Mouse (Mus musculus) embryonic facial prominence, embryonic 11.5 days (tissue): Measurements from ENCODE around the gene Stxbp5. TPM values are rescaled to one million over a fixed set of nuclear protein-coding genes. Genes with fewer than 3 reads are reported as not detected.

ENCODE experiments used
- ATAC-seq: fragments of 200-750 bp; cut with Nextera tagmentation; replicated peaks from 2 replicates; pipeline ENCODE4 v1.8.0; 2017; ENCODE audit warnings: low read depth; ENCODE audit not compliant: insufficient number of reproducible peaks, low FRiP score, low TSS enrichment
- DNase-seq: peaks from one replicate; pipeline ENCODE4 v3.0.0-alpha.2; 2015; ENCODE audit warnings: low spot score
- H3K27ac ChIP-seq: fragments of 300-500 bp; sonication (generic); replicated peaks from 2 replicates; pipeline ENCODE4 v1.5.1; 2014; ENCODE audit warnings: mild to moderate bottlenecking, low read depth, low read length, control low read depth
- H3K27me3 ChIP-seq: fragments of 300-500 bp; sonication (generic); 2 replicates; pipeline ENCODE4 v1.6.1; 2014; ENCODE audit warnings: mild to moderate bottlenecking, low read length, moderate library complexity, mixed read lengths; ENCODE audit not compliant: control insufficient read depth, insufficient read depth
- H3K36me3 ChIP-seq: fragments of 300-500 bp; sonication (generic); replicated peaks from 2 replicates; pipeline ENCODE4 v1.6.1; 2014; ENCODE audit warnings: low read depth, mild to moderate bottlenecking, low read length, moderate library complexity, mixed read lengths; ENCODE audit not compliant: control insufficient read depth, insufficient read depth
- H3K4me1 ChIP-seq: fragments of 300-500 bp; sonication (generic); 2 replicates; pipeline ENCODE4 v1.6.1; 2014; ENCODE audit warnings: low read length, mixed read lengths; ENCODE audit not compliant: control insufficient read depth, insufficient read depth
- H3K4me2 ChIP-seq: fragments of 300-500 bp; sonication (generic); 2 replicates; pipeline ENCODE4 v1.6.1; 2014; ENCODE audit warnings: low read depth, mild to moderate bottlenecking, control low read depth, low read length, moderate library complexity
- H3K4me3 ChIP-seq: fragments of 300-500 bp; sonication (generic); 2 replicates; pipeline ENCODE4 v1.5.1; 2014; ENCODE audit warnings: low read depth, low read length, control low read depth
- H3K9ac ChIP-seq: fragments of 300-500 bp; sonication (generic); replicated peaks from 2 replicates; pipeline ENCODE4 v1.6.1; 2014; ENCODE audit warnings: mild to moderate bottlenecking, control low read depth, low read length
- H3K9me3 ChIP-seq: fragments of 300-500 bp; sonication (generic); replicated peaks from 2 replicates; pipeline ENCODE4 v1.6.1; 2016; ENCODE audit warnings: mild to moderate bottlenecking, low read length, inconsistent platforms, mixed read lengths; ENCODE audit not compliant: control insufficient read depth
- WGBS: fragments of 180-500 bp; shearing (Covaris S2); extraction: QIAGEN DNeasy Blood & Tissue Kit; methylation state at CpG from one replicate; pipeline ENCODE4 v1.1.7; 2014; 5-methylcytosine and 5-hydroxymethylcytosine counted together
- polyA plus RNA-seq: library from polyadenylated mRNA; unstranded; fragments of >200 nt; fragmentation: Nextera tagmentation; extraction: Ambion mirVana; gene quantifications from 2 replicates; pipeline ENCODE4 v1.2.1, GENCODE M21; 2014

Gene Stxbp5
- polyA plus RNA-seq, 1 experiment from 2014 or later: 4.1 TPM

- Histone ChIP-seq H3K4me2 (no peak overlapping the region), H3K9ac (no peak overlapping the region), H3K36me3 (no peaks in the 10 kb centered on the region), H3K4me3 (no peak overlapping the region), H3K27me3 (no peaks in the 10 kb centered on the region), H3K9me3 (no peaks in the 10 kb centered on the region), H3K27ac (no peak overlapping the region), H3K4me1 (no peaks in the 10 kb centered on the region)
- ATAC-seq (no peak), DNase-seq (no peak)
- WGBS: 93% methylated on average over 2 of the region's 2 CpGs
Measured at GRCm38 (mm10) chr10:9807596-9807995, 93.3 kb downstream of the Stxbp5 start.

DNA sequence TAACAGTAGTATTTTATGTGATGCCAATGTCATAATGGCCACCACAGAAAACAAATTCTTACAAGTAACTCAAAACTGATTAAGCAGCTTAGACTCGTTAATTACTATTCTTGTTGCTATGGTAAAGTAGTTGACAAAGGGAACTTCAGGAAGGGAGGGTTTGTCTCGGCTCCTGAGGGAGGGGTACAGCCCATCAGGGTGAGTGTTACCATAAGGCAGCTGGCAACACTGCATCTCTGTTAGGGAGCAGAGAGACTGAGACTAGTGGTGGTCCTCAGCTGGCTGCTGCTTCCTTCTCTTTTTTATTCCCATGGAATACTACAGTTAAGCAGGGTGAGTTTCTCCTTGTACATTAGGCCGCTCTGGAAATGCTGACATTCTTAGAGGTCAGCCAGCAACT, 95.5 kb downstream of the Stxbp5 start:
- H3K27ac ChIP-seq: no peak overlapping the region
- no peak overlapping the region for H3K4me3 ChIP-seq
- DNase-seq (no peak), ATAC-seq (no peak)
- WGBS: 57% methylated on average over 3 of the region's 3 CpGs
- H3K9ac ChIP-seq: no peak overlapping the region
- no peak overlapping the region for H3K4me2 ChIP-seq
- H3K4me1 ChIP-seq: no peaks in the 10 kb centered on the region
- no peaks in the 10 kb centered on the region for H3K36me3 ChIP-seq
- H3K9me3 ChIP-seq: no peaks in the 10 kb centered on the region
- H3K27me3 ChIP-seq: no peaks in the 10 kb centered on the region

DNA sequence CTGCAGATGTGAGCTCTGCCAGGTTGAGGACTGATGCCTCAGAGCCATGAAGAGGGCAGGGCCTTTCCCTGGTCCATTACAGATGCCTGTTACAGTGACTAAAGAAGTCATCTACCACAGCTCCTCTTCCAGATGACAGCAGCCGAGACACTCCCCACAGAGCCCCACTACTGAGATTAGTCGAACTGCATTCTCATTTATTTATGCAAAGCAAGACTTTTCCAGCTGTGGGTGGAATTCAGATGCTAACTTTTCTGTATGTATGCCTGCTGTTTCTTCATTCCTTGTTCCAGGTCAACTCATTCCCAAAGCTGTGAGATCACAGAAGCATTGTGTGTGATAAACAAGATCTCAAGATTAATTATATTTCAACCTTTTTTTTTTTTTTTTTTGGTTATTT, 97.8 kb downstream of the Stxbp5 start:
- Histone ChIP-seq H3K4me2 (no peak overlapping the region), H3K9me3 (no peaks in the 10 kb centered on the region), H3K9ac (no peak overlapping the region), H3K36me3 (no peaks in the 10 kb centered on the region), H3K27ac (no peak overlapping the region), H3K4me3 (no peak overlapping the region), H3K27me3 (no peaks in the 10 kb centered on the region), H3K4me1 (no peaks in the 10 kb centered on the region)
- WGBS: 70% methylated on average over 2 of the region's 2 CpGs
- ATAC-seq (no peak), DNase-seq (no peak)

DNA sequence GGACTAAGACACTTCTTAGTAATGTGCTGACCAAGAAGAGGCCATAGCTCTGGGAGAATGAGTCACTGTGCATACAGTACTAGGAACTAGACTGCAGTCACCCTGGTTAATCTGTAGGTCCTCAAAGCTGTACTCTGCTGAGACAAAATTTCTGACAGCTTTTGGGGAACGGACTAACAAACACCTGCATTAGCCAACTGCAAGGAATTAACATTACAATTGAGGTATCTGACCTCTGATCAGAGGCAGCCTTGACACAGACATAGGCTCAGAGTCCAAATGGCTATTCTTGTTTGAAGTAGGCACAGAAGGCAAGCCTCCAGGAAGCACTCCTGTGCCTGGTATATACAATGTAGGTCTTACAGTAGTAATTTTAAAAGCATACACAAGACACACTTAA, 99.3 kb downstream of the Stxbp5 start:
- no peak overlapping the region for H3K4me3 ChIP-seq
- H3K9ac ChIP-seq: no peak overlapping the region
- H3K27me3 ChIP-seq: no peaks in the 10 kb centered on the region
- no peak overlapping the region for H3K27ac ChIP-seq
- H3K36me3 ChIP-seq: no peaks in the 10 kb centered on the region; the same call in 1 of the 2 replicates
- H3K4me1 ChIP-seq: no peaks in the 10 kb centered on the region
- no peak overlapping the region for H3K4me2 ChIP-seq
- 61% methylated on average over 1 of the region's 1 CpGs for WGBS
- no peak for DNase-seq
- H3K9me3 ChIP-seq: no peaks in the 10 kb centered on the region
- no peak for ATAC-seq

GRCm38 (mm10) chr10:9799085-9799484, 101.8 kb downstream of the Stxbp5 start:
- 80% methylated on average over 1 of the region's 1 CpGs for WGBS
- Histone ChIP-seq H3K27ac (no peak overlapping the region), H3K4me1 (no peaks in the 10 kb centered on the region), H3K9ac (no peak overlapping the region), H3K27me3 (no peaks in the 10 kb centered on the region), H3K4me2 (no peak overlapping the region), H3K4me3 (no peak overlapping the region), H3K9me3 (no peaks in the 10 kb centered on the region), H3K36me3 (no peaks in the 10 kb centered on the region; the same call in 1 of the 2 replicates)
- ATAC-seq (no peak), DNase-seq (no peak)

DNA sequence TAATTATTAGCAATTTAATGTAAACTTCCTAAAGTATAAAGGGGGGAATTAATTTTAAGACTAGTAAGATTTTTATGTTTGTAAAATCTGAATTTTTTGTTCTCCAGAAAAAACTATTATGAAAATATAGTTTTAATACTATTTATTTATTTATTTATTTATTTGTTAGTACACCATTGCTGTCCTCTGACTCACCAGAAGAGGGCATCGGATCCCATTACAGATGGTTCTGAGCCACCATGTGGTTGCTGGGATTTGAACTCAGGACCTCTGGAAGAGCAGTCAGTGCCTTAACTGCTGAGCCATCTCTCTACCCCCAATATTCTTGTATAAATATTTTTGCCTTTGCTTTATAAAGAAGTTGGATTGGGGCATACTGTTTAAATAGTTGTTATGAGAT, 104.5 kb downstream of the Stxbp5 start:
- Histone ChIP-seq H3K27ac (no peak overlapping the region), H3K4me3 (no peak overlapping the region), H3K9me3 (no peaks in the 10 kb centered on the region), H3K9ac (no peak overlapping the region), H3K36me3 (no peaks in the 10 kb centered on the region; the same call in 1 of the 2 replicates), H3K4me1 (no peaks in the 10 kb centered on the region), H3K4me2 (no peak overlapping the region), H3K27me3 (no peaks in the 10 kb centered on the region)
- DNase-seq (no peak), ATAC-seq (no peak)
- WGBS: 94% methylated on average over 1 of the region's 1 CpGs

- H3K4me1 ChIP-seq: no peaks in the 10 kb centered on the region
- H3K4me2 ChIP-seq: no peak overlapping the region
- H3K27ac ChIP-seq: no peak overlapping the region
- no peak for ATAC-seq
- H3K27me3 ChIP-seq: no peaks in the 10 kb centered on the region
- no peaks in the 10 kb centered on the region for H3K9me3 ChIP-seq
- H3K9ac ChIP-seq: no peak overlapping the region
- no peak for DNase-seq
- no peak overlapping the region for H3K4me3 ChIP-seq
- H3K36me3 ChIP-seq: no peaks in the 10 kb centered on the region; the same call in 1 of the 2 replicates
Measured at GRCm38 (mm10) chr10:9794429-9794828, 106.5 kb downstream of the Stxbp5 start.

DNA sequence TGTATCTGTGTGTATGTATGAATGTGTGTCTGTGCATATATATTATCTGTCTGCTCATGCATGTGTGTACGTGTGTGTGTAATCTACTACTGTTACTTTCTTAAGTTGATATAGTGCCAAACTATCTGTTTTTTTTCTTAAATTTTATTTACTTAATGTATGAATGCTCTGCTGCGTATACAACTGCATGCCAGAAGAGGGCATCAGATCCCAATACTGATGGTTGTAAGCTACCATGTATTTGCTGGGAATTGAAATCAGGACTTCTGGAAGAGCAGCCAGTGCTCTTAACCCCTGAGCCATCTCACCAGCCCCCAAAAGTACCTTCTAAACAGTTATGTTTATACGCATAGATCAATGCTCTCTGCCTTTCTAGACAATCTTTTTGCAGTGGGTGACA, 109.9 kb downstream of the Stxbp5 start:
- 89% methylated on average over 3 of the region's 3 CpGs for WGBS
- no peak overlapping the region for H3K4me3 ChIP-seq
- no peak overlapping the region for H3K4me2 ChIP-seq
- H3K27ac ChIP-seq: no peak overlapping the region
- no peak overlapping the region for H3K9ac ChIP-seq
- H3K36me3 ChIP-seq: no peaks in the 10 kb centered on the region
- H3K4me1 ChIP-seq: no peaks in the 10 kb centered on the region
- DNase-seq (no peak), ATAC-seq (no peak)
- H3K27me3 ChIP-seq: no peaks in the 10 kb centered on the region
- no peaks in the 10 kb centered on the region for H3K9me3 ChIP-seq
